Mouse (Mus musculus): Measurements from ENCODE around the gene Txndc17. TPM values are rescaled to one million over a fixed set of nuclear protein-coding genes. Genes with fewer than 3 reads are reported as not detected.

Gene Txndc17
- polyA plus RNA-seq, 1 experiment from 2014 or later = 160 TPM

GRCm38 (mm10) chr11:72196506-72196905, 10.8 kb upstream of the Txndc17 start:
- ATAC-seq = no peak
- Histone ChIP-seq H3K9ac (replicated peaks) (no peak overlapping the region), H3K9me3 (no peaks in the 10 kb centered on the region), H3K4me1 (replicated peaks) (peaks cover 2% of the 10 kb centered on the region; the same call in 1 of the 2 replicates), H3K4me2 (replicated peaks) (no peak overlapping the region), H3K36me3 (peaks cover 45% of the 10 kb centered on the region), H3K4me3 (replicated peaks) (no peak overlapping the region), H3K27ac (no peak overlapping the region), H3K27me3 (no peaks in the 10 kb centered on the region)
- WGBS = 90% methylated on average over 8 of the region's 8 CpGs

DNA sequence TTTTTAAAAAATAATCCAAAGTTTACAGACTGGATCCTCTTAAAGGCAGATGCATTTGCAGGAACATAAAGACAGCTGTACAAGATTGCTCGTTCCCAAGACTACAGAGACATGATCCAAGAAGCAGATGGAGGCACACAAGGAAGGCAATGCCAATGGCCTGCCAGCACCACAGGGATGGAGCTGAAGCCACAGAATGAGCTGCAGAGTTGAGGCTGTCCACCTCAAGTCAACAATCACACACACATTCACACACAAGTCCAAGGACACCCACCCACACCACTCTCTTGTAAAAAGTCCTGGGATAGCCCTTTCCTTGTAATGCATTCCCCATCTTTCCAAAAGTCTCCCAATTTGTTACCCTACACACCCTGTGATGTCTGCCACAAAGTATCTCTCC, 3.9 kb upstream of the Txndc17 start:
- no peak overlapping the region for H3K4me2 ChIP-seq (replicated peaks)
- WGBS = 45% methylated on average over 1 of the region's 1 CpGs
- H3K27ac ChIP-seq = no peak overlapping the region
- H3K4me3 ChIP-seq (replicated peaks) = no peak overlapping the region
- H3K9ac ChIP-seq (replicated peaks) = no peak overlapping the region
- H3K36me3 ChIP-seq = peaks cover 19% of the 10 kb centered on the region
- H3K27me3 ChIP-seq = no peaks in the 10 kb centered on the region
- no peaks in the 10 kb centered on the region for H3K9me3 ChIP-seq
- no peak for ATAC-seq
- peaks cover 38% of the 10 kb centered on the region for H3K4me1 ChIP-seq (replicated peaks)

DNA sequence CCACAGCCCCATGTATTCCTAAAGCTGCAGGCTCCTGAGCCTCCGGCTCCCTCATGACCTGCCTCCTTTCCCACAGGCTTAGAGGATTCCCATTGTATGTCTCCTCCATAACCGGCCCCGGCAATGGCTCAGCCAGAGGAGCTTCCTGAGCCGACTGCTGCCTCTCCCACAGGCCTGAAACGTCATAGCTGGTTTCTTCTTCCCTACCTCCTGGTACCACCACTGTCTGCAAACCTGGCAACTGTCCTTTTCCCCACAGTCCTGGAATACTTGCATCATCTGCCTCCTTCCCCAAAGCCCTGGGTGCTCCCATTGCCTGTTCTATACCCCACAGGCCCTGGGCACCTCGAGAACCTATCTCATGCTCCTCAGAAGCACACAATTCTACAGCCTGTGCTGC, 2.1 kb upstream of the Txndc17 start:
- 63% methylated on average over 6 of the region's 6 CpGs for WGBS
- Histone ChIP-seq H3K4me2 (replicated peaks) (peak overlapping the region; percentile 92), H3K36me3 (peaks cover 20% of the 10 kb centered on the region), H3K9ac (replicated peaks) (peak overlapping the region; percentile 94), H3K9me3 (no peaks in the 10 kb centered on the region), H3K27me3 (no peaks in the 10 kb centered on the region), H3K4me1 (replicated peaks) (peaks cover 41% of the 10 kb centered on the region), H3K4me3 (replicated peaks) (peak overlapping the region; percentile 93), H3K27ac (no peak overlapping the region)
- no peak for ATAC-seq

DNA sequence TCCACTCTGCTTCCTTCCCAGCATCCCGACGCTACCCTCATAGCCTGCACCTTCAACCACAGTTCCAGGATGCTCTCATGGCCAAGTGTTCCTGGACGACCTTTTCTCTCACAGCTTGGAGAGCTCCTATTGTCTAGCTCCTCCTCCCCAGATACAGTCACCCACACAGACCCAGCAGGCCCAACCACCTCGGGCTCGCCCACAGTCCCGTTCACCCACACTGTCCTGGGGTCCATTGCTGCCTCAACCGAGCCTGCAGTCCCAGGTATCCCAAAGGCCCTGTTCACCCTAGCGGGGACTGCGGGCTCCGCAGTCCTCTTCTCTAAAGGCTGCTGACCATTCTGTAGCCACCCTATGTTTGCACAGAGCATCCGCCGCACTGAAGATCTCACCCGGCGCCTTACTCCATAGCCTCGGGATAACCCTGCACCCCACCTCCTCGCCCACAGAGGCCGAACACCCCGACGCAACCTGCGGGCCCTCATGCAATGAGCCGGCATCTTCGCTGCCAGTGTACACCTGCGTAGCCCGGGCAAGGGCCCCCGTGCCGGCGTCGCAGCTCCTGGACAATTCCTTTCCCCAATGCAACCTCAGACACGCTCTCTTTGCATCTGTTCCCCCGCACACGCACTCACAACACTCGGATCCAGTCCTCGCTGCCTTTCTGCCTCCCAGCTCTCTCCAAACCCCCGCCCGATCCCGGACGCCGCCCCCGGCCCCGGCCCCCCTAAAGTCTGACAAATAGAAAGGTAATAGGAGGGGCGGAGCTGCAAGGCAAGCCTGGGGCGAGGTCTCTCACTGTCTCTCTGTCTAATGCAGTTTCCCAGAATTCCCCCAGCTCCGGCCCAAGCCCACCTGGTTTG, 775 bp upstream of the Txndc17 start, which contains the start of gene Gm43951:
Gm43951 (minus strand) TSS at position 500 of the 863 bp plus-strand sequence.
- Histone ChIP-seq H3K27ac (peak within 1 kb of the TSS; percentile 82), H3K9me3 (no peaks in the 10 kb centered on the region), H3K4me2 (replicated peaks) (peak within 1 kb of the TSS; percentile 92), H3K36me3 (peaks cover 26% of the 10 kb centered on the region), H3K4me1 (replicated peaks) (peaks cover 41% of the 10 kb centered on the region), H3K4me3 (replicated peaks) (peak within 1 kb of the TSS; percentile 93), H3K27me3 (no peaks in the 10 kb centered on the region), H3K9ac (replicated peaks) (peak within 1 kb of the TSS; percentile 94)
- ATAC-seq = peak; percentile 67
- 1% methylated on average over 43 of the region's 43 CpGs for WGBS

DNA sequence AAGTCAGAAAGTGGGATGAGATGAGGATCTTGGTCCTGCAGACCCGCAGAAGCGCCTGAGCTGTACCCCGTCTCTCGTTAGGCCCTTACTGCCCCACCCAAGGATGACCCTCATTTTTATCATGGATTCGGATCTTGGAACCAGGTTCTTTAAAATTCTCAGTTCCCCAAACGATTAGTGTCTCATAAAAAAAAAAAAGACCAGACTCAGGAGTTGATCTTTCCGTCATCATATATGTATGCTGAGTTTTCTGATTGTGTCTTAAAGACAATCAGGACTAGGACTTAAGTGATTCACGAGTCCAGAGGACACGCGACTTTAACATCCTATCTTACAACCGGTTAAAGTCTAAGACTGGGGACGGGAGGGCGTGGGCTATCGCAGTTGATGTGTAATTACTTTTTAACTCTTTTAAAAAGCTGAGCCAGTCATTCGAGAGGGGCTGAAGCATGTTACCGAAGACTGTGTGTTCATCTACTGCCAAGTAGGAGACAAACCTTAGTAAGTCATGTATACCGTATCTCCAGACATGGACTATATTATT, 559 bp downstream of the Txndc17 start:
- Histone ChIP-seq H3K27ac (peak overlapping the region; percentile 82; the same call in 1 of the 2 replicates), H3K36me3 (peaks cover 25% of the 10 kb centered on the region), H3K27me3 (no peaks in the 10 kb centered on the region), H3K4me2 (replicated peaks) (peak overlapping the region; percentile 92), H3K4me1 (replicated peaks) (peaks cover 41% of the 10 kb centered on the region), H3K4me3 (replicated peaks) (peak overlapping the region; percentile 93), H3K9ac (replicated peaks) (peak overlapping the region; percentile 94), H3K9me3 (no peaks in the 10 kb centered on the region)
- 22% methylated on average over 17 of the region's 17 CpGs for WGBS
- ATAC-seq = no peak

DNA sequence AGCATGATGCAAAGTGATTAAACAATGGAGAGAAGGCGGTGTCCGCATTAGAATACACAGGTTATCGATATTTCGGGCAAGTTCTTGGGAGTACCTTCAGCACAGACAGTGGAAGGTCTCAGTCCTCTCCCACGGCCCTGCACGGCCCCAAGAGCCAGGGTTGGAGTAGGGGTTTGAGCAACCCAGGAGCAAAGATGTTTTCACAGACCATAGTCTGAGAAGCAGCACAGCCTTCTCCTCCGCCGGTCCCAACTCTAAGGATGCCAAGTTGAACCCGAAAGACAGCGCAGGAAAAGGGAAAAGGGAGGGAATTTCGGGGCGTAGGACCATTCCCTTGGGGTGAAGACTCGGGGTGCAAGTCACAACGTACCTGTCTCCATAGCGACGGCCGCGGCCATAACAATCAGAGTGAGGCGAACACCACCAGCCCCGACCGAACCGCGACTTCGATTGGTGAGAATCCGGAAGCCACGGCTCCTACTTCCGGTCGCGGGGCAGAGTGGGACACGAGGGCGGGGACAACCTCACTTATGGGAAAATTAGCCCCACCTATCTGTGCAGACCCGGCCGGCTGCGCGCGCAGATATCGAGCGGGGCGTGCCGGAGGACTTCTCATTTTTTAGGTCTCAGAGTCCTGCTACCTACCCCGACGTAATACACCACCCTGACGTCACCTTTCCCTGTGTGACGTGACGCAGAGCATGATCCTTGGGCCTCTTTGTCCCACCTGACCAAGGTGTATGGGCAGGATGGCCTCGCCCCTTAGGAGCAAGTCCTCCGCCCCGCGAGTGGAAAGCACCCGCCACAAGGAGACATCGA, 7.5 kb downstream of the Txndc17 start:
- WGBS = under 1% methylated on average over 51 of the region's 51 CpGs
- H3K9ac ChIP-seq (replicated peaks) = peak overlapping the region; percentile 79
- H3K36me3 ChIP-seq = peaks cover 22% of the 10 kb centered on the region
- no peaks in the 10 kb centered on the region for H3K27me3 ChIP-seq
- no peaks in the 10 kb centered on the region for H3K9me3 ChIP-seq
- H3K4me3 ChIP-seq (replicated peaks) = peak overlapping the region; percentile 73
- peak overlapping the region; percentile 86 for H3K4me2 ChIP-seq (replicated peaks)
- ATAC-seq = peak; percentile 96
- H3K27ac ChIP-seq = peak overlapping the region; percentile 82
- peaks cover 30% of the 10 kb centered on the region for H3K4me1 ChIP-seq (replicated peaks)

DNA sequence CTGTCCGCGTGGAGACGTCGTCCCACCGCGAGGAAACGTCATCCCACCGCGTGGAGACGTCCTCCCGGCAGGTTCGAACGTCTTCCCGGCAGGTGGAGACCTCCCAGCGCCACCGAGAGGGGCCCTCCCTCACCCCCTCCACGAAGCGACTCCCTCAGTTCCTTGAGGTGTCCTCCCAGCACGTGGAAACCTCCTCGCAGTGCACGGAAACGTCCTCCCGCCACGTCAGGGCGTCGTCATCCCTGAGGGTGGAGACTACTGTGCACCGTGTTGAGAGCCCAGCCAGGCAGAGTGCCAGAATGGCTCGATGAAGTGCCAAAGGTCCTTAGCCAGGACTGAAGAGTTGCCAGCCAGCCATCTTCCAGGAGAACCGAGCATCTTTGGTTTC, 8.1 kb downstream of the Txndc17 start, which contains the start of gene Med31:
Med31 (minus strand) TSS at position 183 of the 388 bp plus-strand sequence.
- no peaks in the 10 kb centered on the region for H3K27me3 ChIP-seq
- H3K9me3 ChIP-seq = no peaks in the 10 kb centered on the region
- ATAC-seq = peak; percentile 88
- 3% methylated on average over 29 of the region's 29 CpGs for WGBS
- peak within 1 kb of the TSS; percentile 73 for H3K4me3 ChIP-seq (replicated peaks)
- H3K36me3 ChIP-seq = peaks cover 16% of the 10 kb centered on the region
- H3K27ac ChIP-seq = peak within 1 kb of the TSS; percentile 82
- H3K4me2 ChIP-seq (replicated peaks) = peak within 1 kb of the TSS; percentile 86
- H3K9ac ChIP-seq (replicated peaks) = peak within 1 kb of the TSS; percentile 79
- H3K4me1 ChIP-seq (replicated peaks) = peaks cover 30% of the 10 kb centered on the region

GRCm38 (mm10) chr11:72217116-72217515, 9.8 kb downstream of the Txndc17 start:
- no peak for ATAC-seq
- H3K9ac ChIP-seq (replicated peaks) = peak overlapping the region; percentile 47
- H3K4me1 ChIP-seq (replicated peaks) = peaks cover 30% of the 10 kb centered on the region
- H3K27me3 ChIP-seq = no peaks in the 10 kb centered on the region
- no peaks in the 10 kb centered on the region; the same call in 1 of the 2 replicates for H3K36me3 ChIP-seq
- H3K4me3 ChIP-seq (replicated peaks) = 0 out of 2 replicates have a peak overlapping the region, but pooled peaks have one; percentile 11
- H3K27ac ChIP-seq = no peak overlapping the region
- 84% methylated on average over 5 of the region's 5 CpGs for WGBS
- no peaks in the 10 kb centered on the region for H3K9me3 ChIP-seq
- H3K4me2 ChIP-seq (replicated peaks) = peak overlapping the region; percentile 86

DNA sequence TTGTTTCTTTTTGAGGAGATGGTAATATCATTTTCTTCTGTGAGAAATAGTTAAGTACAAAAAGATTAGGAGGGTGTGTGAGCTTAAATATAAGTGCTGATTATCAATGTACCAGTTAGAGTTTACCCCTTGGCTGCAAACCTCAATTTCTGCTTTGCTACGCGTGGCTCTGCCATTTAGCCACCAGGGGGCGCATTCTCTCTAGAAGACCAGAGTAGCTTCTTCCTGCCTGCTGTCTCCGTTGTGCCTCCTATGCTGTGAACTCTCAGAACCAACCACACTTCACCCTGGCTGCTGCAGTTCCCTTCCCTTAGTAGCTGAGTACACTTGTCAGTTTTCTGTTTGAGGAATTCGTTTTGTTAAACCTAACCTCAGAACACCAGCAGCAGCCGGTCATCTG, 13.9 kb downstream of the Txndc17 start:
- Histone ChIP-seq H3K27ac (no peak overlapping the region), H3K9me3 (no peaks in the 10 kb centered on the region), H3K4me3 (replicated peaks) (no peak overlapping the region), H3K27me3 (no peaks in the 10 kb centered on the region), H3K36me3 (no peaks in the 10 kb centered on the region), H3K4me2 (replicated peaks) (no peak overlapping the region), H3K9ac (replicated peaks) (no peak overlapping the region), H3K4me1 (replicated peaks) (peaks cover 21% of the 10 kb centered on the region)
- no peak for ATAC-seq
- 16% methylated on average over 6 of the region's 6 CpGs for WGBS

DNA sequence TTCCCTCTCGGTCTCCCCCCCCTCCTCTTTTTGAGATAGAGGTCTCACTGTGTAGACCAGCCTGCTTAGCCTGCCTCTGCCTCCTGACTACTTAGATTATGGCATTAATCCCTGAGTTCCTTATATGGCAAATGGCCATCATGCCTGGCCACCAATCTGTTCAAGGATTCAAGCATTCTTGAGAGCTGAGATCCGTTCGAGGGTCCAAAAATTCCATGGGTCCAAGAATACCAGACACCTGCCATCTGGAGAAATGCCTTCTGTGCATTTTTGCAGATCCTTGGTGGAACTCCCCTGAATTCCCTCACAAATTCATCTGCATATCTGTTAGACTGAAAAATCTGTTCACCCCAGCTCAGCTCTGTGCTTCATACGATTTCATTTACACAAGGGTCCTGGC, 16.1 kb downstream of the Txndc17 start:
- no peaks in the 10 kb centered on the region for H3K36me3 ChIP-seq
- no peaks in the 10 kb centered on the region for H3K9me3 ChIP-seq
- peaks cover 11% of the 10 kb centered on the region for H3K4me1 ChIP-seq (replicated peaks)
- H3K4me3 ChIP-seq (replicated peaks) = no peak overlapping the region
- H3K27ac ChIP-seq = no peak overlapping the region
- no peak overlapping the region for H3K9ac ChIP-seq (replicated peaks)
- WGBS = 89% methylated on average over 4 of the region's 4 CpGs
- no peak for ATAC-seq
- no peak overlapping the region for H3K4me2 ChIP-seq (replicated peaks)
- H3K27me3 ChIP-seq = no peaks in the 10 kb centered on the region

DNA sequence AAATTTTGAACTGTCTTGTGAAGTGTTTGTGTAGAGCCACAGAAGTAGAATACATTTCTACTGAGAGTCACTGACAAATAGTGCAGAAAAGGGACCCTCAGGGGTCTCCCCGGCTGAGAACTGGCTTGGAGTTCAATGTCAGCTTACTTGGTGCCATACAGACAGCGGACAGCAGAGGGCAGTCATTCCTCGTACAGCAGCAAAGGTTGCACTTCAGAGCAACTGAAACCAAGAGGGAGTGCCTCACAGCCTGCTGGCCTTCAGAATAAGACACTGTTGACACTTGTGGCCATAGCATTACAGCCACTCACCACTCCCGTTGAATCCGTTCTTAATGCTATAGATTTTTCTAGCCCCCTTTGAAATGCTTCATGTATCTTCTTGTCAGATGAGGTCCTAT, 17.5 kb downstream of the Txndc17 start:
- 17% methylated on average over 5 of the region's 5 CpGs for WGBS

More for the DNA sequence above, 17.5 kb downstream of the Txndc17 start:
- Histone ChIP-seq H3K36me3 (no peaks in the 10 kb centered on the region), H3K4me3 (replicated peaks) (no peak overlapping the region), H3K9me3 (no peaks in the 10 kb centered on the region), H3K9ac (replicated peaks) (no peak overlapping the region), H3K27ac (no peak overlapping the region), H3K4me2 (replicated peaks) (no peak overlapping the region), H3K4me1 (replicated peaks) (peaks cover 11% of the 10 kb centered on the region), H3K27me3 (no peaks in the 10 kb centered on the region)
- ATAC-seq = peak; percentile 53; the same call in 1 of the 2 replicates
